Mouse (Mus musculus): ENCODE data around the gene Olfr827.

The Olfr827 gene

GRCm38 (mm10) chr10:130214303-130214702, at the start of gene Olfr827:
Gene Olfr827, minus strand, starts transcription at chr10:130214403.
- DNase-seq: no peak

GRCm38 (mm10) chr10:130263203-130263602, 49.0 kb upstream of the Olfr827 start:
- DNase-seq: no peak

DNA sequence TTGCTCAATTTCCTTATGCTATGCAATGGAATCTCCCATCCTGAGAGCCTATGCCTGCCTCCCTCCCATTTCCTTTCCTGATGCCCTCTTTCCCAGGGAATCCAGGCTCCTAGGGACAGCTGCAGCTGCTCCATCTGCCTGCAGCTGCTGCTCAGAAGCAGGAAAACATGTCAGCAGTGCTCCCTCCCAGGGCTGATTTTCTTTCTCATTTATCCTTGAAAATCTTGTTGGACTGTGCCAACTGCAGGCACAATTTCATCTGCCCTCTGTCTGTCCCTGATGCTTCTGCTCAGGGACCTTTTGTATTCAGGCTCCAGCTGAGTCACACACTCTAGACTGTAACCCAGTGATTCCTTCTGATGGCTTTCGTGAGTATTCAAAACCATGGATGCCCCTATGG, 45.3 kb upstream of the Olfr827 start:
- DNase-seq: no peak

GRCm38 (mm10) chr10:130244271-130244670, 30.1 kb upstream of the Olfr827 start:
- DNase-seq: no peak

DNA sequence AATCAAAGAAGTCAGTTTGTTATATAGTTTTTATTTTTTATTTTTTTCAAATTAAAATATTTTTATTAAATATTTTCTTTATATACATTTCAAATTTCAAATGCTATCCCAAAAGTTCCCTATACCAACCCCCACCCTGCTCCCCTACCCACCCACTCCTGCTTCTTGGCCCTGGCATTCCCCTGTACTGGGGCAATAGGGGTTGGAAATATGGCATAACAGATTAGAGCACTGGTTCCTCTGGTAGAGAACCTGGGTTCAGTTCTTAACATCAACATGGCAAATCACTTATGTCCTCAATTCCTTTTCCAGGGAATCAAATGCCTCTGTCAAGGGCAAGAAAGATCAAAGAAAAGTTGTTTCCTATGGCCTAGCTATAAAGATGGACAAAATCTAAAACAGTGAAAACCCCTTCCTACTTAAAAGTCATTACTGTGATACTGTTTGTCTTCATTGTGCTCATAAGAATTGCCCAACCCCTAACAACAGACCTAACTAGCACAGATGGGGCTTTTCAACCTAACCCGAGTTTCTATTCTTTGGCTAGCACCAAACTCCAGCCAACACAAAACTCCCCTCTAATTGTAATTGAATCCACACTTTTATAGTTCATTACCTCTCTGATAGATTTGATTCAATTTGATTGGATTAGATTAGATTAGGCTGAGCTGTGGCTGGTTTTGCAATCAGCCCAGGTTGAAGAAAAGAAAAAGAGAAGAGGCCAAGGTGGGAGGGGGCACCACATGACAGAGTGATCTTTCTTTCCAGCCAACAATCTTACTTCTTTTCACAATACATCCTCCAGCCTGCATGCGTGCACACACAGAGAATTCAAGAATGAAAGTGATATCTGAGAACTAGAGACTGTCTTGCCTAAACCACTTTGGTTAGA, 24.4 kb upstream of the Olfr827 start:
- DNase-seq: no peak

DNA sequence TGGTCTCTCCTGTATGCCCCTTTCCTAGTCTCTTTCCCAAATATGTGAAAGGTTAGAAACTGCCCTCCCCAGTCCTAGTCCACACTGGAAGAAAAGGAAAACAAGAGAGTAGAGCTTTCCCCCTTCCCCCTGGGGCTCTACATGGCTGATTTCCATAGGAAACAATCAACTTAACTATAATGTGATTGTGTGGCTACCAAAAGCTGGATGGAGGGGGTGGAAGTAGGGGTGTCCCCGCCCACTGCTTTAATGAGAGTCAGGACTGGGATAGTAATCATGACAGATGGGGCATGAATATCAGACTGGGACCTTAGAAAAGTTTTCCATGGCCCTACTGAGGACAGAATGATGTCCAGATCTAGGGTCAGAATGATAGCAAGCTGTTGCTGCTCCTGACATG, 20.4 kb upstream of the Olfr827 start:
- no peak for DNase-seq

- no peak for DNase-seq
These were observed 17.9 kb upstream of the Olfr827 start for GRCm38 (mm10) chr10:130232117-130232516.

GRCm38 (mm10) chr10:130229584-130229983, 15.4 kb upstream of the Olfr827 start:
- no peak for DNase-seq

DNA sequence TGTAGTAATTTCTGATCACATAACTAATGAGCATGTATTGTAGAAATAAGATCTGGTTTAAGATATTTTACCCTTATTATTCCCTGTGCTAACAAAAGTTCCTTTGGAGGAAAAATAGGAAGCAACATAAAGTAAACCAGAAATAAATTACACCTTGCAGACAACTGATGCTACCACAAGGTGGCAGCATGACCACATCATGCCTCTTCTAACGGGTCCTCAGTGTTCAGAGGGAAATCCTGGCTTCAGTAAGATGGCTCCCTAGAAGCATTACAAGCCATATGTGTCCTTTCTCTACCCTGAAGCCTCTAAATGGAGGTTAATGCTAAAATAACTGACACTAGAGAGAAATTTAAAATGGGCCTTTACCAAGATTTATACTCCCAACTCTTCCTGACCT, 14.0 kb upstream of the Olfr827 start:
- DNase-seq: peak; percentile 63

DNA sequence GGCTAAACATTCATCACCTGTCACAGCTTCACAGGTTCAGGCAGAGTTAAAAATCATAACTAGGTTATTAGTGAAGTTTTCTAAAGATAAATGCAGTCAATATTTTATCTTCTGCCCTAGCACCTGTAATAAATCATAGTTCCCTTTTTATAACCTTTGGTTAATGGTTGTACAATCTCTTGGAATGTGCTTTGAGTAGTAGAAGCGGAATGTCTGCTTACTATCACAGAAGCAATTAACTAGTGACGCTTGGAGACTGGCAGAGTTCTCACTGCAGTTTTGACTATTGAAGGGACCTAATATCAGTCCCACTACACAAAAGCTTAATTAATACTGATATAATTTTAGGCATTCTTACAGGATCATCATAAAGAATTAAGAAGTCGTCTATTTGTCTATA, 10.8 kb upstream of the Olfr827 start:
- DNase-seq: no peak

- no peak for DNase-seq
These were observed 30.1 kb downstream of the Olfr827 start, which contains the start of gene Olfr826 for GRCm38 (mm10) chr10:130184086-130184485. Gene Olfr826, minus strand, starts transcription at chr10:130184186.

DNA sequence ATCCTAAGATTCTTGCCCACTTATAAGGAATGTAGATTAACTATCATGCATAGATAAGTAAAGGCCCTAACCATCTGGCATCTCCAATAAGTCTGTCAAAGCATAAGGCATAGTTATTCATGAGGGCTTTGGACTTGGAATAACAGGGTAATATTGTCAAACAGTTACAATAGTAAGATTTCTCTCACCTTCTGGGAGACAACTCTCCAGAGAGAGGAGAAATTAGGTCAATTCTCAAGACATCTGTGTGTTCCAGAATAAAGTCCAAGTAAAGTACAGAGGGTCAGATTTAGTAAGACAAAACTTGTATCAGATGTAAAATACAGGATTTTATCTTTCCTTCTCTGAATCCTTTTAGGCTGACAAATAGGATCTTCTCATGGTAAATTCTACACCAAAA, 47.5 kb downstream of the Olfr827 start, which contains the start of gene Olfr825:
Gene Olfr825, minus strand, starts transcription at position 101 of the 400 bp plus-strand sequence.
- DNase-seq: no peak

DNA sequence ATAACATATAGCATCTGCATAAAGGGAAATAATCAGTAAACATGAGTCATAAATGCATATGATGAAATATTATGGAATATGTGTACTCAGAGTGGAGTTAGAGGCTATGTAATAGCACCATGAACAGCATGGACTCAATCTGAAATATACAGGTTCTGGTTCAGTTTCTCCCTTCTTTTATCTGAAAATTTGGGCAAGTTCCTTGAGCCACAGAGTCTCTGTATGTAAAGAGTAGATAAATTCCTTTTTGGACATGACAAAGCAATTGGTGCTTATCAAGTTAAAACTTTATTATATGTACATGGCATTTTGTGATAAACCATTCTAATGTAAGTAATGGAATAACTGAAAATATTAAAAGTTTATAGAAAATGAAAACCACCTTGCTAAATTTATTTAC, 49.0 kb downstream of the Olfr827 start:
- DNase-seq: no peak

All from B cell, adult 2 months (primary cell).